Mouse (Mus musculus) heart, adult 2 months (tissue): ENCODE measurements at regions not wholly inside any gene's neighbourhood (a gene's known extent, or its start where the extent isn't known, plus 50 kb on each side); places are given as distances from the start of the nearest gene placed in this dataset.

Experiments
- CTCF ChIP-seq: fragments of 200-600 bp; IDR thresholded peaks from 2 replicates; pipeline ENCODE4 v1.8.1; 2022; ENCODE audit warnings: antibody characterized with exemption, mild to moderate bottlenecking, moderate library complexity
- POLR2A ChIP-seq: fragments of 200-500 bp; IDR thresholded peaks from 2 replicates; pipeline ENCODE4 v1.6.1; 2011; ENCODE audit warnings: mild to moderate bottlenecking, low read depth, low read length, control low read depth; ENCODE audit not compliant: insufficient read depth

DNA sequence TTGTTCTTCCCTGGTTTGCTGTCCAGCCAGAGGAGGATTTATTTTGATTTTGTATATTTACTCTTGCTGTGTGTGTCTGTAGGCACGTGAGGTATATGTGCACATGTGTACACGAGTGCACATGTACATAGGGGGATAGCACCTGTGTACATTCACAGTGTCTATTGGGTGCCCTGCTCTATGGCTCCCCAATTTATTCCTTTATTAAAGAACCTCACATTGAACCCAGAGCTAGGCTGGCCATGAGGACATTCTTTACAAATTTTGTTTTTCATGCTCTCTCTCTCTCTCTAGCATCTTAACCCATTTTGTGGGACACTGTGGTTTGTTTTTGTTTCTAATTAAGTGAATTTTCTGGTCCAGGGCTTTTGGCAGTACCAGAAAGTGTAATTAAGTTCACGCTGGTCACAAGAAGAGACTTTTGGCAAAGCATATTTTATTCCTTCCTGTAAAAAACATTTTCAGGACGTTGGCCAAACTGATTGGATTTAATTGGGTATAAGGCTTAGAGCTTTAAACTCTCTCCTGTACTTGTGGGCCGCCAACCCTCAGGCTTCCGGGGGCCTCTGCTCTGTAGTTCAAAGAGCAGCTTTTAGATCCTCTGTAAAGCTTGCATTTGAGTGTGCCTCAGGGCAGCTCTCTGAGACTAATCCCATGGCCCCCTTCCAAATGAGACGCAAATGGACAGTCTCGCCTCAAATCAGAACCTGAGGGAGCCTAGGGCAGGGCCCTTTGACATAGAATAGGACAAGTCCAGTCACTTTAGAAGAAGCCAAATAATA lies 365.9 kb downstream of the Sox11 start:
- TF ChIP-seq POLR2A (no peak), CTCF (no peak)
